Mouse (Mus musculus): Measurements from ENCODE around the gene Wdfy3. TPM values are rescaled to one million over a fixed set of nuclear protein-coding genes. Genes with fewer than 3 reads are reported as not detected.

Wdfy3 gene
- polyA plus RNA-seq, 1 experiment from 2014 or later: 4.4 TPM

GRCm38 (mm10) chr5:101951918-101952317 is 117.8 kb downstream of the Wdfy3 start:
- peaks cover 40% of the 10 kb centered on the region for H3K36me3 ChIP-seq (replicated peaks; ENCODE audit: insufficient read depth, low read length)
- DNase-seq: no peak
- no peak overlapping the region for H3K4me2 ChIP-seq (ENCODE audit: low read depth, low read length)
- no peaks in the 10 kb centered on the region for H3K9me3 ChIP-seq (ENCODE audit: low read length)
- H3K9ac ChIP-seq (replicated peaks): no peak overlapping the region
- H3K27me3 ChIP-seq (ENCODE audit: insufficient read depth, low read length): no peaks in the 10 kb centered on the region
- no peak for TF ChIP-seq EP300 (IDR thresholded peaks at IDR 0.05; ENCODE audit: low read depth)
- TF ChIP-seq CTCF (IDR thresholded peaks at IDR 0.05; ENCODE audit: low read depth): no peak
- no peaks in the 10 kb centered on the region for H3K4me1 ChIP-seq (ENCODE audit: insufficient read depth)
- no peak overlapping the region for H3K27ac ChIP-seq (ENCODE audit: low read depth)
- WGBS (ENCODE audit: insufficient replicate concordance): 63% methylated on average over 1 of the region's 1 CpGs
- no peak for ATAC-seq
- H3K4me3 ChIP-seq (ENCODE audit: low read depth, low read length): no peak overlapping the region

GRCm38 (mm10) chr5:101949323-101949722 is 120.4 kb downstream of the Wdfy3 start:
- 75% methylated on average over 8 of the region's 8 CpGs for WGBS (ENCODE audit: insufficient replicate concordance)
- no peaks in the 10 kb centered on the region for H3K9me3 ChIP-seq (ENCODE audit: low read length)
- DNase-seq (no peak), ATAC-seq (no peak)
- H3K27ac ChIP-seq (ENCODE audit: low read depth): no peak overlapping the region
- no peak overlapping the region for H3K4me3 ChIP-seq (ENCODE audit: low read depth, low read length)
- H3K36me3 ChIP-seq (replicated peaks; ENCODE audit: insufficient read depth, low read length): peaks cover 38% of the 10 kb centered on the region
- no peak overlapping the region for H3K4me2 ChIP-seq (ENCODE audit: low read depth, low read length)
- no peak overlapping the region for H3K9ac ChIP-seq (replicated peaks)
- H3K4me1 ChIP-seq (ENCODE audit: insufficient read depth): no peaks in the 10 kb centered on the region
- no peaks in the 10 kb centered on the region for H3K27me3 ChIP-seq (ENCODE audit: insufficient read depth, low read length)
- TF ChIP-seq EP300 (IDR thresholded peaks at IDR 0.05; ENCODE audit: low read depth): no peak
- no peak for TF ChIP-seq CTCF (IDR thresholded peaks at IDR 0.05; ENCODE audit: low read depth)

- peaks cover 45% of the 10 kb centered on the region for H3K36me3 ChIP-seq (replicated peaks; ENCODE audit: insufficient read depth, low read length)
- 85% methylated on average over 7 of the region's 7 CpGs for WGBS (ENCODE audit: insufficient replicate concordance)
- no peak overlapping the region for H3K4me2 ChIP-seq (ENCODE audit: low read depth, low read length)
- ATAC-seq (no peak), DNase-seq (no peak)
- no peak overlapping the region for H3K9ac ChIP-seq (replicated peaks)
- no peak overlapping the region for H3K4me3 ChIP-seq (ENCODE audit: low read depth, low read length)
- H3K27me3 ChIP-seq (ENCODE audit: insufficient read depth, low read length): no peaks in the 10 kb centered on the region
- H3K27ac ChIP-seq (ENCODE audit: low read depth): no peak overlapping the region
- H3K9me3 ChIP-seq (ENCODE audit: low read length): no peaks in the 10 kb centered on the region
- no peak for TF ChIP-seq CTCF (IDR thresholded peaks at IDR 0.05; ENCODE audit: low read depth)
- no peak for TF ChIP-seq EP300 (IDR thresholded peaks at IDR 0.05; ENCODE audit: low read depth)
- no peaks in the 10 kb centered on the region for H3K4me1 ChIP-seq (ENCODE audit: insufficient read depth)
These were observed 121.1 kb downstream of the Wdfy3 start for GRCm38 (mm10) chr5:101948641-101949040.

- Histone ChIP-seq H3K4me1 (ENCODE audit: insufficient read depth) (no peaks in the 10 kb centered on the region), H3K9ac (replicated peaks) (no peak overlapping the region), H3K36me3 (replicated peaks; ENCODE audit: insufficient read depth, low read length) (peaks cover 56% of the 10 kb centered on the region), H3K4me2 (ENCODE audit: low read depth, low read length) (no peak overlapping the region), H3K4me3 (ENCODE audit: low read depth, low read length) (no peak overlapping the region), H3K9me3 (ENCODE audit: low read length) (no peaks in the 10 kb centered on the region), H3K27ac (ENCODE audit: low read depth) (no peak overlapping the region), H3K27me3 (ENCODE audit: insufficient read depth, low read length) (no peaks in the 10 kb centered on the region)
- no peak for DNase-seq
- no peak for ATAC-seq
- 88% methylated on average over 5 of the region's 5 CpGs for WGBS (ENCODE audit: insufficient replicate concordance)
- no peak for TF ChIP-seq CTCF (IDR thresholded peaks at IDR 0.05; ENCODE audit: low read depth)
- no peak for TF ChIP-seq EP300 (IDR thresholded peaks at IDR 0.05; ENCODE audit: low read depth)
These were observed 124.0 kb downstream of the Wdfy3 start for GRCm38 (mm10) chr5:101945731-101946130.

- H3K9me3 ChIP-seq (ENCODE audit: low read length): no peaks in the 10 kb centered on the region
- no peak for DNase-seq
- H3K4me1 ChIP-seq (ENCODE audit: insufficient read depth): no peaks in the 10 kb centered on the region
- 64% methylated on average over 13 of the region's 13 CpGs for WGBS (ENCODE audit: insufficient replicate concordance)
- TF ChIP-seq EP300 (IDR thresholded peaks at IDR 0.05; ENCODE audit: low read depth): no peak
- no peak for TF ChIP-seq CTCF (IDR thresholded peaks at IDR 0.05; ENCODE audit: low read depth)
- H3K4me2 ChIP-seq (ENCODE audit: low read depth, low read length): no peak overlapping the region
- H3K36me3 ChIP-seq (replicated peaks; ENCODE audit: insufficient read depth, low read length): peaks cover 47% of the 10 kb centered on the region
- no peak overlapping the region for H3K9ac ChIP-seq (replicated peaks)
- H3K27me3 ChIP-seq (ENCODE audit: insufficient read depth, low read length): no peaks in the 10 kb centered on the region
- H3K27ac ChIP-seq (ENCODE audit: low read depth): 0 out of 2 replicates have a peak overlapping the region, but pooled peaks have one; percentile 7
- no peak overlapping the region for H3K4me3 ChIP-seq (ENCODE audit: low read depth, low read length)
- no peak for ATAC-seq
These were observed 131.7 kb downstream of the Wdfy3 start for GRCm38 (mm10) chr5:101937909-101938596.

- H3K9me3 ChIP-seq (ENCODE audit: low read length): no peaks in the 10 kb centered on the region
- 86% methylated on average over 21 of the region's 21 CpGs for WGBS (ENCODE audit: insufficient replicate concordance)
- H3K27ac ChIP-seq (ENCODE audit: low read depth): no peak overlapping the region
- ATAC-seq (no peak), DNase-seq (no peak)
- H3K36me3 ChIP-seq (replicated peaks; ENCODE audit: insufficient read depth, low read length): peaks cover 42% of the 10 kb centered on the region
- H3K27me3 ChIP-seq (ENCODE audit: insufficient read depth, low read length): no peaks in the 10 kb centered on the region
- no peaks in the 10 kb centered on the region for H3K4me1 ChIP-seq (ENCODE audit: insufficient read depth)
- no peak overlapping the region for H3K4me3 ChIP-seq (ENCODE audit: low read depth, low read length)
- TF ChIP-seq EP300 (IDR thresholded peaks at IDR 0.05; ENCODE audit: low read depth) (no peak), CTCF (IDR thresholded peaks at IDR 0.05; ENCODE audit: low read depth) (no peak)
- H3K4me2 ChIP-seq (ENCODE audit: low read depth, low read length): no peak overlapping the region
- no peak overlapping the region for H3K9ac ChIP-seq (replicated peaks)
These were observed 132.4 kb downstream of the Wdfy3 start for GRCm38 (mm10) chr5:101937362-101937761.
